Mouse (Mus musculus) kidney, embryonic 14.5 days (tissue): ENCODE measurements around the gene Dnah5. TPM values are rescaled to one million over a fixed set of nuclear protein-coding genes. Genes with fewer than 3 reads are reported as not detected.
A peak's percentile ranks its signal among the peaks of the same experiment; 100 is the strongest.
"Not testable (repeated sequence)": the region's sequence is repeated elsewhere in the genome, so short reads cannot be mapped to it uniquely, and the experiment has no call there.

Source experiments
- ATAC-seq: fragments of 200-750 bp; cut with Nextera tagmentation; 2 replicates; pipeline ENCODE4 v1.8.0; 2017; ENCODE audit warnings: moderate number of reproducible peaks, mild to moderate bottlenecking, moderate TSS enrichment, moderate library complexity; ENCODE audit not compliant: low FRiP score, low TSS enrichment
- H3K27ac ChIP-seq: fragments of 300-500 bp; sonication (generic); 2 replicates; pipeline ENCODE4 v1.5.1; 2014; ENCODE audit warnings: low read depth, mild to moderate bottlenecking, low read length, moderate library complexity, mixed read lengths
- H3K27me3 ChIP-seq: fragments of 300-500 bp; sonication (generic); 2 replicates; pipeline ENCODE4 v1.6.1; 2014; ENCODE audit warnings: mild to moderate bottlenecking, low read length; ENCODE audit not compliant: control insufficient read depth, insufficient read depth
- H3K36me3 ChIP-seq: fragments of 300-500 bp; sonication (generic); 2 replicates; pipeline ENCODE4 v1.6.1; 2014; ENCODE audit warnings: low read length, mixed read lengths; ENCODE audit not compliant: control insufficient read depth, insufficient read depth
- H3K4me1 ChIP-seq: fragments of 300-500 bp; sonication (generic); 2 replicates; pipeline ENCODE4 v1.6.1; 2014; ENCODE audit warnings: low read length, mixed read lengths; ENCODE audit not compliant: control insufficient read depth, insufficient read depth
- H3K4me2 ChIP-seq: fragments of 300-500 bp; sonication (generic); replicated peaks from 2 replicates; pipeline ENCODE4 v1.6.1; 2014; ENCODE audit warnings: low read depth, mild to moderate bottlenecking, low read length
- H3K4me3 ChIP-seq: fragments of 300-500 bp; sonication (generic); 2 replicates; pipeline ENCODE4 v1.5.1; 2014; ENCODE audit warnings: mild to moderate bottlenecking, low read length
- H3K9ac ChIP-seq: fragments of 300-500 bp; sonication (generic); 2 replicates; pipeline ENCODE4 v1.6.1; 2014; ENCODE audit warnings: low read depth, mild to moderate bottlenecking, low read length, moderate library complexity
- H3K9me3 ChIP-seq: fragments of 300-500 bp; sonication (generic); 2 replicates; pipeline ENCODE4 v1.6.1; 2016; ENCODE audit warnings: low read length; ENCODE audit not compliant: control insufficient read depth
- WGBS: fragments of 180-500 bp; shearing (Covaris S2); extraction: QIAGEN DNeasy Blood & Tissue Kit; methylation state at CpG from one replicate; pipeline ENCODE4 v1.1.7; 2014; 5-methylcytosine and 5-hydroxymethylcytosine counted together
- polyA plus RNA-seq: library from polyadenylated mRNA; unstranded; fragments of >200 nt; fragmentation: Nextera tagmentation; extraction: Ambion mirVana; gene quantifications from 2 replicates; pipeline ENCODE4 v1.2.1, GENCODE M21; 2014

Gene Dnah5
- polyA plus RNA-seq, 1 experiment from 2014 or later = 0.18 TPM

GRCm38 (mm10) chr15:28322533-28322932, 119.0 kb downstream of the Dnah5 start:
- no peak overlapping the region for H3K9ac ChIP-seq
- H3K27me3 ChIP-seq = no peaks in the 10 kb centered on the region; the same call in 1 of the 2 replicates
- no peaks in the 10 kb centered on the region for H3K9me3 ChIP-seq
- H3K36me3 ChIP-seq = no peaks in the 10 kb centered on the region
- WGBS = 92% methylated on average over 7 of the region's 7 CpGs
- ATAC-seq = no peak
- no peak overlapping the region for H3K27ac ChIP-seq
- no peaks in the 10 kb centered on the region for H3K4me1 ChIP-seq
- no peak overlapping the region for H3K4me2 ChIP-seq
- H3K4me3 ChIP-seq = no peak overlapping the region

- Histone ChIP-seq H3K4me3 (no peak overlapping the region), H3K9me3 (no peaks in the 10 kb centered on the region), H3K4me1 (no peaks in the 10 kb centered on the region), H3K4me2 (no peak overlapping the region), H3K9ac (no peak overlapping the region), H3K27ac (no peak overlapping the region), H3K27me3 (no peaks in the 10 kb centered on the region), H3K36me3 (no peaks in the 10 kb centered on the region)
- WGBS = 78% methylated on average over 7 of the region's 7 CpGs
- no peak for ATAC-seq
Measured at GRCm38 (mm10) chr15:28326985-28327384, 123.4 kb downstream of the Dnah5 start.

GRCm38 (mm10) chr15:28327441-28327840, 123.9 kb downstream of the Dnah5 start:
- ATAC-seq = no peak
- Histone ChIP-seq H3K36me3 (no peaks in the 10 kb centered on the region), H3K4me3 (no peak overlapping the region), H3K9ac (no peak overlapping the region), H3K9me3 (no peaks in the 10 kb centered on the region), H3K4me2 (no peak overlapping the region), H3K27ac (no peak overlapping the region), H3K4me1 (no peaks in the 10 kb centered on the region), H3K27me3 (no peaks in the 10 kb centered on the region)
- 86% methylated on average over 9 of the region's 9 CpGs for WGBS

GRCm38 (mm10) chr15:28341151-28341550, 137.6 kb downstream of the Dnah5 start:
- no peak for ATAC-seq

GRCm38 (mm10) chr15:28367561-28367960, 164.0 kb downstream of the Dnah5 start:
- Histone ChIP-seq H3K9me3 (no peaks in the 10 kb centered on the region), H3K4me3 (no peak overlapping the region), H3K4me2 (no peak overlapping the region), H3K27me3 (no peaks in the 10 kb centered on the region), H3K27ac (no peak overlapping the region), H3K36me3 (no peaks in the 10 kb centered on the region), H3K9ac (no peak overlapping the region), H3K4me1 (no peaks in the 10 kb centered on the region)
- ATAC-seq = no peak
- WGBS = 78% methylated on average over 11 of the region's 11 CpGs

More at GRCm38 (mm10) chr15:28341151-28341550, 137.6 kb downstream of the Dnah5 start:
- no peak overlapping the region for H3K4me2 ChIP-seq
- WGBS = 46% methylated on average over 4 of the region's 4 CpGs
- no peak overlapping the region for H3K9ac ChIP-seq
- no peaks in the 10 kb centered on the region for H3K27me3 ChIP-seq
- no peaks in the 10 kb centered on the region for H3K36me3 ChIP-seq
- no peak overlapping the region for H3K27ac ChIP-seq
- no peak overlapping the region for H3K4me3 ChIP-seq
- H3K9me3 ChIP-seq = no peaks in the 10 kb centered on the region
- no peaks in the 10 kb centered on the region for H3K4me1 ChIP-seq

GRCm38 (mm10) chr15:28370431-28370830, 166.9 kb downstream of the Dnah5 start:
- no peak overlapping the region for H3K9ac ChIP-seq
- no peaks in the 10 kb centered on the region for H3K27me3 ChIP-seq
- ATAC-seq = no peak
- no peak overlapping the region for H3K4me2 ChIP-seq
- H3K36me3 ChIP-seq = no peaks in the 10 kb centered on the region
- H3K27ac ChIP-seq = no peak overlapping the region
- no peaks in the 10 kb centered on the region for H3K4me1 ChIP-seq
- no peak overlapping the region for H3K4me3 ChIP-seq
- 74% methylated on average over 6 of the region's 6 CpGs for WGBS
- H3K9me3 ChIP-seq = no peaks in the 10 kb centered on the region

- H3K4me3 ChIP-seq = no peak overlapping the region
- no peaks in the 10 kb centered on the region for H3K9me3 ChIP-seq
- no peaks in the 10 kb centered on the region for H3K4me1 ChIP-seq
- H3K4me2 ChIP-seq = no peak overlapping the region
- H3K27me3 ChIP-seq = no peaks in the 10 kb centered on the region
- H3K9ac ChIP-seq = no peak overlapping the region
- no peak overlapping the region for H3K27ac ChIP-seq
- H3K36me3 ChIP-seq = no peaks in the 10 kb centered on the region
- 44% methylated on average over 2 of the region's 2 CpGs for WGBS
- no peak for ATAC-seq
Measured at GRCm38 (mm10) chr15:28371506-28371905, 168.0 kb downstream of the Dnah5 start.

GRCm38 (mm10) chr15:28374394-28374793, 170.8 kb downstream of the Dnah5 start:
- ATAC-seq = no peak
- Histone ChIP-seq H3K27ac (no peak overlapping the region), H3K27me3 (no peaks in the 10 kb centered on the region), H3K4me3 (no peak overlapping the region), H3K9ac (no peak overlapping the region), H3K36me3 (no peaks in the 10 kb centered on the region), H3K4me2 (no peak overlapping the region), H3K4me1 (no peaks in the 10 kb centered on the region), H3K9me3 (no peaks in the 10 kb centered on the region)
- 92% methylated on average over 1 of the region's 1 CpGs for WGBS

GRCm38 (mm10) chr15:28380909-28381308, 177.4 kb downstream of the Dnah5 start:
- Histone ChIP-seq H3K4me1 (no peaks in the 10 kb centered on the region), H3K4me2 (no peak overlapping the region), H3K9me3 (no peaks in the 10 kb centered on the region), H3K9ac (no peak overlapping the region), H3K4me3 (no peak overlapping the region), H3K27ac (no peak overlapping the region), H3K36me3 (no peaks in the 10 kb centered on the region), H3K27me3 (no peaks in the 10 kb centered on the region)
- ATAC-seq = peak; percentile 88
- 36% methylated on average over 3 of the region's 3 CpGs for WGBS

- not testable (repeated sequence) for H3K4me1 ChIP-seq, H3K4me2 ChIP-seq, ATAC-seq, H3K9ac ChIP-seq, H3K4me3 ChIP-seq, H3K27ac ChIP-seq, H3K9me3 ChIP-seq, H3K27me3 ChIP-seq, H3K36me3 ChIP-seq
Measured at GRCm38 (mm10) chr15:28393723-28394122, 190.2 kb downstream of the Dnah5 start.
